Mouse (Mus musculus): ENCODE results near the gene Coro1b. TPM values are rescaled to one million over a fixed set of nuclear protein-coding genes. Genes with fewer than 3 reads are reported as not detected.
A peak's percentile ranks its signal among the peaks of the same experiment; 100 is the strongest.

Coro1b gene
- polyA plus RNA-seq, 1 experiment from 2014 or later: 218 TPM

DNA sequence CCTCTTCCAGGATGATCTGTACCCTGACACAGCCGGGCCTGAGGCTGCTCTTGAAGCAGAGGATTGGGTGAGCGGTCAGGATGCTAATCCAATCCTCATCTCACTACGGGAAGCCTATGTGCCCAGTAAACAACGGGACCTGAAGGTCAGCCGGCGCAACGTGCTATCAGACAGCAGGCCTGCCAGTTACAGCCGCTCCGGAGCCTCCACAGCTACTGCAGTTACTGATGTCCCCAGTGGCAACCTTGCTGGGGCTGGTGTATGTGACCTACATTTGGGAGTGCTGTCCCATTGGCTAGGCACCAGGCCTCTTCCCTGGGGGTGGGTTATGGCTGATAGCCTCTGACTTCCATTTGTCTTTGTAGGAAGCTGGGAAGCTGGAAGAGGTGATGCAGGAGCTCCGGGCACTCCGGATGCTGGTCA lies 4.8 kb downstream of the Coro1b start, which contains the start of gene Ptprcap:
Gene Ptprcap (plus strand): TSS at position 373 of the 423 bp plus-strand sequence.
- Histone ChIP-seq H3K9ac (replicated peaks; ENCODE audit: low read length) (no peak within 1 kb of the TSS), H3K36me3 (ENCODE audit: insufficient read depth, low read length) (peaks cover 35% of the 10 kb centered on the region), H3K27ac (ENCODE audit: low read length) (no peak within 1 kb of the TSS), H3K4me2 (replicated peaks; ENCODE audit: low read depth, low read length) (no peak within 1 kb of the TSS), H3K27me3 (ENCODE audit: insufficient read depth, low read length) (no peaks in the 10 kb centered on the region), H3K9me3 (ENCODE audit: low read length) (no peaks in the 10 kb centered on the region), H3K4me3 (ENCODE audit: low read length) (no peak within 1 kb of the TSS), H3K4me1 (ENCODE audit: insufficient read depth, low read length) (peaks cover 28% of the 10 kb centered on the region)
- no peak for ATAC-seq (ENCODE audit: low FRiP score, low TSS enrichment)
- 79% methylated on average over 11 of the region's 11 CpGs for WGBS

DNA sequence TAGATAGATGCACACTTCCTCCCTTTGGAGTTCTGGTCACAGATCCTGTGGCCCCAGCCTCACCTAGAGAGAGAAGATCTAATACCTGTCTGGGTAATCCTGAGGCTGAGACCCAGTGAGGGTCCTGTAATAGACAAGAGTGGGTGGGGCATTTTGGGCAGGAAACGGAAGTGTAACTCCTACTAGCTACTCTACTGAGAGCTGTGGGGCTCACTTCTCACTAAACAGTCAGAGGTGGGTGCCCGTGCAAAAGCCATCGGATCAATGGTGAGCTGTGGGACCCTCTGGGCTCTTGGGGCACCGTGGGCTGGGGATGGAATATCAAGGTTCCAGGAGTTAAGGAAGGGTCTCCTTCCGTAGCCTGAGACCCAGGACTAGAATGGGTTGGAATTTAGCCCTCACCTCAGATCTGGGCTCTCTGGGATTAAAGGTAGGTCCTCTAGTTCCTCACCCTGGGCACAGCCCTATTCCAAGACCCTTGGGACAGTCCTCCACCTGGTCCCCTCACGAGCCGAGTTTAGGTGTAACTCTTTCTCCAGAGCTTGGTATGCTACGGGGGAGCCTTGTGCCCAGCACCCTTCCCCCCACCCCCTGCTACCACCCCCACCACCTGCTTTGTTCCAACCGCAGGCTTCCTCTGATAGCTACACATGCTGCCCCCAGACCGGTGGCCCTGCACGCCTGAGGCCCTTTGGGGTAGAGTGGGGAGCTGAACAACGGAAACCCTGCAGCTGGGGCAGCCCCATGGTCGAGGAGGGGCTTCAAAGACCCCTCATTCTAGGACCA lies 6.2 kb downstream of the Coro1b start:
- Histone ChIP-seq H3K27ac (ENCODE audit: low read length) (0 out of 2 replicates have a peak overlapping the region, but pooled peaks have one; percentile 21), H3K9me3 (ENCODE audit: low read length) (no peaks in the 10 kb centered on the region), H3K36me3 (ENCODE audit: insufficient read depth, low read length) (peaks cover 49% of the 10 kb centered on the region), H3K4me2 (replicated peaks; ENCODE audit: low read depth, low read length) (no peak overlapping the region), H3K9ac (replicated peaks; ENCODE audit: low read length) (0 out of 2 replicates have a peak overlapping the region, but pooled peaks have one; percentile 19), H3K4me1 (ENCODE audit: insufficient read depth, low read length) (peaks cover 19% of the 10 kb centered on the region), H3K27me3 (ENCODE audit: insufficient read depth, low read length) (no peaks in the 10 kb centered on the region), H3K4me3 (ENCODE audit: low read length) (no peak overlapping the region)
- ATAC-seq (ENCODE audit: low FRiP score, low TSS enrichment): no peak
- WGBS: 74% methylated on average over 13 of the region's 13 CpGs

GRCm38 (mm10) chr19:4155223-4156072 lies 7.0 kb downstream of the Coro1b start:
- Histone ChIP-seq H3K27ac (ENCODE audit: low read length) (peak overlapping the region; percentile 58), H3K36me3 (ENCODE audit: insufficient read depth, low read length) (peaks cover 50% of the 10 kb centered on the region), H3K4me1 (ENCODE audit: insufficient read depth, low read length) (peaks cover 11% of the 10 kb centered on the region), H3K4me3 (ENCODE audit: low read length) (no peak overlapping the region), H3K27me3 (ENCODE audit: insufficient read depth, low read length) (no peaks in the 10 kb centered on the region), H3K4me2 (replicated peaks; ENCODE audit: low read depth, low read length) (no peak overlapping the region), H3K9ac (replicated peaks; ENCODE audit: low read length) (0 out of 2 replicates have a peak overlapping the region, but pooled peaks have one; percentile 19), H3K9me3 (ENCODE audit: low read length) (no peaks in the 10 kb centered on the region)
- peak; percentile 43; the same call in 1 of the 2 replicates for ATAC-seq (ENCODE audit: low FRiP score, low TSS enrichment)
- 46% methylated on average over 6 of the region's 6 CpGs for WGBS

DNA sequence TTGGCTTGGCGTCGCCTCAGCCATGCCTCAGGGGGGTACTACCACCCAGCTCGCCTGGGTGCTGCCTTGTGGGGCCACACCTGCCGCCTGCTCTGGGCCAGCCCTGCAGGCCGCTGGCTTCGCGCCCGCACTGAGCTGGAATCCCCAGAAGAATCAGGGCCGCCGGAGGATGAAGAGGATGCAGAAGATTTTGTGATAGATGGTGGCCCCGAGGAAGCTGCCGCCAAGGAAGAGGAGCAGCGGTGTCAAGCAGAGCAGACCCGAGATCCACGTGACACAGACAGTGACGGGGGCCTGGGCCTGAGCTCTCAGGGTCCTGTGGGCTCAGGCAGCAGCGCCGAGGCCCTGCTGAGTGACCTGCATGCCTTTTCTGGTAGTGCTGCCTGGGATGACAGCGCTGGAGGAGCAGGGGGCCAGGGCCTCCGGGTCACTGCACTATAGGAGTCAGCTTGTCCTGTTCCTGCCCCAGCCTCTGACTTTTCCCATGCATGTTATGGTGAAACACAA lies 7.7 kb downstream of the Coro1b start:
- no peak overlapping the region for H3K4me2 ChIP-seq (replicated peaks; ENCODE audit: low read depth, low read length)
- 63% methylated on average over 20 of the region's 20 CpGs for WGBS
- H3K27me3 ChIP-seq (ENCODE audit: insufficient read depth, low read length): no peaks in the 10 kb centered on the region
- H3K9ac ChIP-seq (replicated peaks; ENCODE audit: low read length): no peak overlapping the region
- peaks cover 9% of the 10 kb centered on the region; the same call in 1 of the 2 replicates for H3K4me1 ChIP-seq (ENCODE audit: insufficient read depth, low read length)
- no peak overlapping the region for H3K4me3 ChIP-seq (ENCODE audit: low read length)
- H3K36me3 ChIP-seq (ENCODE audit: insufficient read depth, low read length): peaks cover 49% of the 10 kb centered on the region
- 0 out of 2 replicates have a peak, but pooled peaks have one; percentile 5 for ATAC-seq (ENCODE audit: low FRiP score, low TSS enrichment)
- no peaks in the 10 kb centered on the region for H3K9me3 ChIP-seq (ENCODE audit: low read length)
- peak overlapping the region; percentile 58 for H3K27ac ChIP-seq (ENCODE audit: low read length)

DNA sequence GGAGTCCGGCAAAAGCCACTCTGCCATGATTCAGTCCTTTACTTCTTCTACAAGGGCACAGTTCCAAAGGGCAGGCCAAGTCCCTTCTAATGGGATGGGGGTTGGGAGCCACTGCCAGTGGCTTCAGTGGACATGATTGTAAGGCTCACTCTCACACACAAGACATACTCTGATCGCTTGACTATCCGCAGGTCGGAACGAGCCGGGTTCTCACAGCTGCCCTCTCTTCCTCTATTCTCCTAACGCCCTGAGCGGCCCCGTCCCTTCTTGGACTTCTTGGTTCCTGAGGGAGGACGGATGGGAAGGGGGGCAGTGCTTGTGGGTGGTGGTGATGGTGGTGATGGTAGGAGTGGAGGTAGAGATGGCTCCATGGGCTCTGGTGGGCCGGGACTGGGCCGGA lies 8.4 kb downstream of the Coro1b start:
- no peak for ATAC-seq (ENCODE audit: low FRiP score, low TSS enrichment)
- H3K4me2 ChIP-seq (replicated peaks; ENCODE audit: low read depth, low read length): no peak overlapping the region
- no peak overlapping the region for H3K27ac ChIP-seq (ENCODE audit: low read length)
- peaks cover 9% of the 10 kb centered on the region; the same call in 1 of the 2 replicates for H3K4me1 ChIP-seq (ENCODE audit: insufficient read depth, low read length)
- no peak overlapping the region for H3K9ac ChIP-seq (replicated peaks; ENCODE audit: low read length)
- WGBS: 93% methylated on average over 12 of the region's 12 CpGs
- H3K36me3 ChIP-seq (ENCODE audit: insufficient read depth, low read length): peaks cover 52% of the 10 kb centered on the region
- H3K4me3 ChIP-seq (ENCODE audit: low read length): no peak overlapping the region
- H3K9me3 ChIP-seq (ENCODE audit: low read length): no peaks in the 10 kb centered on the region
- H3K27me3 ChIP-seq (ENCODE audit: insufficient read depth, low read length): no peaks in the 10 kb centered on the region

DNA sequence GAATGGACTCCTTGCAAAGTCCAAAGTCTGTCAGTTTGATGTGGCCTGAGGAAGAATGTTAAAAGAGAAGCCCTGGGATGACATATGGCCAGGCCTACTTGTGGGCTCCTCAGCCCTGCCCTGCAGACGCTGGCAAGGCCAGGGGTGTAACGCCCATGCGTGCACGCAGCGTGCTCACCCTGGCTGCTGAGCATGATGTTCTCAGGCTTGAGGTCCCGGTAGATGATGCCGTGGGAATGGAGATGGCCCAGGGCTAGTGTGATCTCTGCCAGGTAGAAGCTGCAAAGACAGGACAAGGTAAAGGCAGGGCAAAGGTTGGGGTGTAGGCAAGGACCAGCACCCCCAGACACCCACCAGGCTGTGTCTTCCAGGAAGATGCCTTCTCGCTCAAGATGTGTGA lies 10.6 kb downstream of the Coro1b start:
- no peak overlapping the region for H3K4me2 ChIP-seq (replicated peaks; ENCODE audit: low read depth, low read length)
- H3K9ac ChIP-seq (replicated peaks; ENCODE audit: low read length): no peak overlapping the region
- H3K4me3 ChIP-seq (ENCODE audit: low read length): no peak overlapping the region
- H3K27me3 ChIP-seq (ENCODE audit: insufficient read depth, low read length): no peaks in the 10 kb centered on the region
- H3K36me3 ChIP-seq (ENCODE audit: insufficient read depth, low read length): peaks cover 44% of the 10 kb centered on the region
- 95% methylated on average over 8 of the region's 8 CpGs for WGBS
- H3K9me3 ChIP-seq (ENCODE audit: low read length): no peaks in the 10 kb centered on the region
- no peak for ATAC-seq (ENCODE audit: low FRiP score, low TSS enrichment)
- H3K4me1 ChIP-seq (ENCODE audit: insufficient read depth, low read length): peaks cover 18% of the 10 kb centered on the region
- no peak overlapping the region for H3K27ac ChIP-seq (ENCODE audit: low read length)

- peak within 1 kb of the TSS; percentile 80 for H3K9ac ChIP-seq (replicated peaks; ENCODE audit: low read length)
- H3K4me3 ChIP-seq (ENCODE audit: low read length): peak within 1 kb of the TSS; percentile 73
- peak; percentile 85 for ATAC-seq (ENCODE audit: low FRiP score, low TSS enrichment)
- peak within 1 kb of the TSS; percentile 54; the same call in 1 of the 2 replicates for H3K27ac ChIP-seq (ENCODE audit: low read length)
- peak within 1 kb of the TSS; percentile 92 for H3K4me2 ChIP-seq (replicated peaks; ENCODE audit: low read depth, low read length)
- H3K9me3 ChIP-seq (ENCODE audit: low read length): no peaks in the 10 kb centered on the region
- H3K36me3 ChIP-seq (ENCODE audit: insufficient read depth, low read length): peaks cover 28% of the 10 kb centered on the region
- peaks cover 10% of the 10 kb centered on the region for H3K4me1 ChIP-seq (ENCODE audit: insufficient read depth, low read length)
- no peaks in the 10 kb centered on the region for H3K27me3 ChIP-seq (ENCODE audit: insufficient read depth, low read length)
- 5% methylated on average over 42 of the region's 42 CpGs for WGBS
These were observed 14.5 kb downstream of the Coro1b start, which contains the start of gene Rps6kb2 for GRCm38 (mm10) chr19:4162646-4163542. Gene Rps6kb2, minus strand, starts transcription at chr19:4163354.

DNA sequence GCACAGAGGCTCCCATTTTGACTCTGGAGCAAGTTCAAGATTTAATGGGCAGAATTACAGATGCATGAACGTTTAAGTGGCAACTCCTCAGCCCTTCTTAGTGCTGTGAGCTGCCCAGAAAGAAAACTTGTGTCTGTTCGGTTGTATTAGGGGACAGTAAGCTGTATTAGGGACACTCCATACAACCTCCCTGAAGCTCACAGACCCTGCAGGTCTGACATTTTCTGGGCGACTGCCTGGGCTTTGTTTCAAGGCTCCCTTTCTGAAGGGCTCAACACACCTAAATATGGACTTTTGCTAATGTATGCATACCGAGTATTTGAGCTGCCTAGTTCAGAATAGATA lies 15.1 kb downstream of the Coro1b start:
- WGBS: 35% methylated on average over 4 of the region's 4 CpGs
- 0 out of 2 replicates have a peak, but pooled peaks have one; percentile 21 for ATAC-seq (ENCODE audit: low FRiP score, low TSS enrichment)
- peak overlapping the region; percentile 67 for H3K9ac ChIP-seq (replicated peaks; ENCODE audit: low read length)
- H3K27me3 ChIP-seq (ENCODE audit: insufficient read depth, low read length): no peaks in the 10 kb centered on the region
- peaks cover 22% of the 10 kb centered on the region for H3K36me3 ChIP-seq (ENCODE audit: insufficient read depth, low read length)
- H3K4me2 ChIP-seq (replicated peaks; ENCODE audit: low read depth, low read length): peak overlapping the region; percentile 92
- H3K9me3 ChIP-seq (ENCODE audit: low read length): no peaks in the 10 kb centered on the region
- H3K4me3 ChIP-seq (ENCODE audit: low read length): peak overlapping the region; percentile 73
- H3K27ac ChIP-seq (ENCODE audit: low read length): peak overlapping the region; percentile 54; the same call in 1 of the 2 replicates
- H3K4me1 ChIP-seq (ENCODE audit: insufficient read depth, low read length): peaks cover 10% of the 10 kb centered on the region

DNA sequence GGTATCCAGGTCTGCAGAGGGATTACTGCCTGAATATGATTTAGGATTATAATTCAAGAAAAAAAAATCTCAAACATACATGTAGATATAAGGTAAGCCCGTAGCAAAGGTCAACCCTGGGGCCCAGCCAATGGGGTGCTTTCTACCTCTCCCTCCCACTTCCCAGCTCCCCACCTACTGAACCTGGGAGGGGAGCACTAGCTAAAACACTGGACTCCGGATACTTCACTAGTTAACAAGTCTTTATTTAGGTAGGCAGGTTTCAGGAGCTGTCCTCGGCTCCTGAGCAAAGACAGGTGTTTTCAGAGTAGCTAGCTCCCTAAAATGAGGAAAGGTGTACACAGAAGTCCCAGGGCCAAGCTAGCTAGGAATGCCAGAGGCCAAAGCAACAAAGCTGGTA lies 15.7 kb downstream of the Coro1b start:
- 76% methylated on average over 3 of the region's 3 CpGs for WGBS
- H3K9me3 ChIP-seq (ENCODE audit: low read length): no peaks in the 10 kb centered on the region
- H3K36me3 ChIP-seq (ENCODE audit: insufficient read depth, low read length): peaks cover 16% of the 10 kb centered on the region
- no peaks in the 10 kb centered on the region for H3K27me3 ChIP-seq (ENCODE audit: insufficient read depth, low read length)
- H3K4me2 ChIP-seq (replicated peaks; ENCODE audit: low read depth, low read length): no peak overlapping the region
- ATAC-seq (ENCODE audit: low FRiP score, low TSS enrichment): no peak
- no peak overlapping the region for H3K9ac ChIP-seq (replicated peaks; ENCODE audit: low read length)
- no peak overlapping the region for H3K27ac ChIP-seq (ENCODE audit: low read length)
- no peak overlapping the region for H3K4me3 ChIP-seq (ENCODE audit: low read length)
- peaks cover 10% of the 10 kb centered on the region for H3K4me1 ChIP-seq (ENCODE audit: insufficient read depth, low read length)

Measured in kidney, embryonic 16.5 days (tissue).